Mouse (Mus musculus) G1E (cell line): ENCODE measurements around the gene Med25. TPM values are rescaled to one million over a fixed set of nuclear protein-coding genes. Genes with fewer than 3 reads are reported as not detected.
"Not testable (repeated sequence)": the region's sequence is repeated elsewhere in the genome, so short reads cannot be mapped to it uniquely, and the experiment has no call there.

Source experiments
- ATAC-seq: 2 replicates; pipeline ENCODE4 v1.8.0; 2016; ENCODE audit warnings: mild to moderate bottlenecking; ENCODE audit not compliant: insufficient number of reproducible peaks, poor library complexity, low FRiP score, severe bottlenecking; ENCODE audit errors: extremely low read depth
- DNase-seq: peaks from one replicate; pipeline ENCODE4 v3.0.0; 2012; ENCODE audit warnings: low spot score
- H3K27me3 ChIP-seq: 2 replicates; pipeline ENCODE4 v1.6.1; 2012; ENCODE audit warnings: mild to moderate bottlenecking, low read length, inconsistent platforms; ENCODE audit not compliant: insufficient read depth
- H3K36me3 ChIP-seq: replicated peaks from 2 replicates; pipeline ENCODE3; 2012; ENCODE audit warnings: mild to moderate bottlenecking, inconsistent platforms
- H3K4me1 ChIP-seq: 2 replicates; pipeline ENCODE4 v1.6.1; 2012; ENCODE audit warnings: low read depth, low read length, inconsistent platforms, mixed read lengths; ENCODE audit not compliant: insufficient read depth
- H3K4me3 ChIP-seq: 2 replicates; pipeline ENCODE4 v1.5.1; 2012; ENCODE audit warnings: low read depth, mild to moderate bottlenecking, inconsistent platforms, low read length, moderate library complexity, mixed read lengths
- H3K9me3 ChIP-seq: replicated peaks from 2 replicates; pipeline ENCODE4 v1.6.1; 2012; ENCODE audit warnings: inconsistent platforms
- CTCF ChIP-seq: IDR thresholded peaks from 2 replicates; pipeline ENCODE4 v1.5.1; 2012; ENCODE audit warnings: low read depth, low read length, inconsistent platforms, mixed read lengths
- GATA1 ChIP-seq: IDR thresholded peaks from 2 replicates; pipeline ENCODE4 v1.6.1; 2012; ENCODE audit warnings: borderline replicate concordance, low read length, inconsistent platforms, mixed read lengths
- GATA2 ChIP-seq: IDR thresholded peaks from 2 replicates; pipeline ENCODE4 v1.6.1; 2012; ENCODE audit warnings: low read depth, low read length, inconsistent platforms, borderline replicate concordance
- POLR2AphosphoS5 ChIP-seq: IDR thresholded peaks from 2 replicates; pipeline ENCODE4 v1.6.1; 2012; ENCODE audit warnings: low read depth, low read length, inconsistent platforms; ENCODE audit not compliant: insufficient replicate concordance
- TAL1 ChIP-seq: conservative IDR thresholded peaks from 2 replicates; pipeline ENCODE4 v1.6.1; 2012; ENCODE audit warnings: low read depth, low read length, inconsistent platforms, mixed read lengths
- polyA plus RNA-seq: library from polyadenylated mRNA; stranded (reverse); fragments of >175 nt; gene quantifications from 2 replicates; pipeline ENCODE4 v1.2.3, GENCODE M21; 2012
- total RNA-seq, 2 experiments: library from RNA; stranded (forward) in 1 of 2; stranded (reverse) in 1 of 2; fragments of 200-1000 nt in 1 of 2; fragments of >200 nt in 1 of 2; fragmentation: Nextera tagmentation in 1 of 2; gene quantifications; 2 replicates each; pipeline ENCODE4 v1.2.3; 2014 to 2017

The Med25 gene
- total and polyA plus RNA-seq, 3 experiments, result 14.0 to 367 (median 96.6) TPM

DNA sequence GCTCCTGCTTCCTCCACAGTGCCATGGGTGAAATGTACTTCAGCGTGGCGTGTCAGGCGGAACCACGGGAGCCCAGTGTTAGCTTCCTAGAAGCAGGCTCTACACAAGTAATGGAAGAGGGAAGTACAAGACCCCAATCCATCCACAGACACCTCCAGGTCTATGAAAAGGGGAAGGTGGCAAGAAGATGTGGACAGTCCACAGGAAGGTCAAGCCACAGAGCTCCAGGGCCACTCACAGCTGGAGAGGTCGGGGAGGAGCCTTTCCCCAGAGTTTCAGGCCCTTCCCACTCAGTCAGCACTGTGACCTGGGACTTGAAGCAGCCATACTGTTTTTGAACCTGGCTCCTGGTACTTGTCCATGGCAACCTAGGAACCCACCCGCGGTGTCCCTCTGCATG is 5.5 kb downstream of the Med25 start:
- H3K9me3 ChIP-seq, result no peaks in the 10 kb centered on the region
- DNase-seq (no peak), ATAC-seq (no peak)
- H3K36me3 ChIP-seq, result peaks cover 90% of the 10 kb centered on the region
- TF ChIP-seq POLR2AphosphoS5, result no peak
- no peak for TF ChIP-seq GATA2
- no peak for TF ChIP-seq GATA1
- no peak for TF ChIP-seq CTCF
- no peak for TF ChIP-seq TAL1
- no peaks in the 10 kb centered on the region for H3K27me3 ChIP-seq
- H3K4me1 ChIP-seq, result peaks cover 44% of the 10 kb centered on the region
- no peak overlapping the region for H3K4me3 ChIP-seq

DNA sequence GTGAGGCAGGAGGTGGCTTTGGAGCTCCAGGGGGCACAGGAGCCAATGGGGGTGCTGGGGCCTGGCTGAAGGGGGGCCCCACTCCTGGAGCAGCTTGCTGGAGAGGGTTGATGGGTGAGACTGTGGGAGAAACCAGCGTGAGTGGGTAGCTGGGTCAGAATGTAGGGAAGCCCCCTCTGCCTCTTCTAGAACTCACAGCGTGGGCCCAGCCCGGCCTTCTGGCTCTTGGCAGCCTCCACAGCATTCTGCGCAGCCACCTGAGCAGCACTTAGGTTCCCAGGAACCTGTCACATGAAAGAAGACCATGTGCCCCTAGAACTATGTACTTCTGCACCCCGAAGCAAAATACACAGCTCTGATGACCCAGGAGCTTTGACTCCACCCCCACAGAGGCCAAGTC is 7.9 kb downstream of the Med25 start:
- Histone ChIP-seq H3K9me3 (no peaks in the 10 kb centered on the region), H3K27me3 (no peaks in the 10 kb centered on the region), H3K36me3 (peaks cover 98% of the 10 kb centered on the region), H3K4me1 (peaks cover 26% of the 10 kb centered on the region), H3K4me3 (no peak overlapping the region)
- ATAC-seq (no peak), DNase-seq (no peak)
- TF ChIP-seq GATA2 (no peak), POLR2AphosphoS5 (no peak), GATA1 (no peak), TAL1 (no peak), CTCF (no peak)

DNA sequence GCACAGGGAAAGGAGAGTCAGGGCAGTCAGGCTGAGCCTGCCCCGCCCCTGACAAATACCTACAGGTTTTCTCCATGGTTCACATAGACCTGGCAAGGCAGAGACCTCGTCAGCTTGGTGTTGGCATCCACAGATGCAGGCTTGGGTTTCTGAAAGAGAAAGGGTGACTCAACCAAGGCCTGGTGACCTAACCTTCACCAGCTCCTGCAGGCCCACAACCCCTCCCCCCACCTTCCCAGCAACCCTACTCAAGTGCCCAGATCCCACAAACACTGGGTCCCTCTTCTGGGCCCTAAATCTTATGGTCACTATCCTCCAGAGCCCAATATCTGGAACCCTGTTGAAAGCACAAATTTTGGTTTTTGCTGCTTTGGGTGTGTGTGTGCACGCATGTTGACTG is 9.5 kb downstream of the Med25 start:
- DNase-seq (no peak), ATAC-seq (no peak)
- Histone ChIP-seq H3K9me3 (no peaks in the 10 kb centered on the region), H3K36me3 (peaks cover 98% of the 10 kb centered on the region), H3K4me1 (peaks cover 18% of the 10 kb centered on the region), H3K4me3 (no peak overlapping the region), H3K27me3 (no peaks in the 10 kb centered on the region)
- TF ChIP-seq GATA2 (no peak), TAL1 (no peak), POLR2AphosphoS5 (no peak), GATA1 (no peak), CTCF (no peak)

DNA sequence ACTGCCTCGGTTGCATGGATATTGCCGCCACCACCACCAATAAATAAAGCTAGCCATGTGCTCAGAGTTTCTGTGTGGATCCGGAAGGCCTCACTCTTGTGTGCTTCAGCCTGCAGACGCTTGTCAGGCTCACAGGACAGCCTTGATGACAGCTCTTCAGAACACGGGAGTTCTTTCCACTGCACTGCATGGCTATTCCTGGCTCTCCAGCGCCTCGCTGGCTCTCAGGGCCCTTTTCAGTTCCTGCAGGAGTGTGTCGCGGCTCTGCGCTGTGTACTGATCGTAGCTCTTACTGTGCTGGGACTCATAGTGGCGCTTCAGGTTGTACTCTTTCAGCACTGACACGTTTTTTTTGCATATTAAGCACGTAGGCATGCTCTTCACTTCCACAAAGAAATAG is 14.7 kb downstream of the Med25 start:
- DNase-seq (no peak), ATAC-seq (no peak)
- H3K36me3 ChIP-seq, result peaks cover 73% of the 10 kb centered on the region
- H3K4me3 ChIP-seq, result no peak overlapping the region
- no peaks in the 10 kb centered on the region for H3K27me3 ChIP-seq
- no peak for TF ChIP-seq TAL1
- TF ChIP-seq POLR2AphosphoS5, result no peak
- no peak for TF ChIP-seq GATA2
- TF ChIP-seq GATA1, result no peak
- no peak for TF ChIP-seq CTCF
- H3K4me1 ChIP-seq, result peaks cover 11% of the 10 kb centered on the region
- H3K9me3 ChIP-seq, result no peaks in the 10 kb centered on the region

DNA sequence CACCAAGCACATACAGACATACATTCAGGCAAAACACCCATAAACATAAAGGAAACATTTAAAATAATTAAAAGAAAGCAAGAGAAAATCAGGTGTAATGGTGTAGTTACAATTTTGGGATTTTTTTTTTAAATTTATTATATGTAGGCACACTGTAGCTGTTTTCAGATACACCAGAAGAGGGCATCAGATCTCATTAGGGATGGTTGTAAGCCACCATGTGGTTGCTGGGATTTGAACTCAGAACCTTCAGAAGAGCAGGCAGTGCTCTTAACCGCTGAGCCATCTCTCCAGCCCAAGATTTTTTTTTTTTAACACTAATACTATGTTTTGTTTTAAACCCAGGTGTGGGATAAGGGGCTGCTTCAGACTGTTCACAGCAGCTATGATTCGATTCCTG is 20.7 kb downstream of the Med25 start:
- ATAC-seq, DNase-seq: not testable (repeated sequence)
- peaks cover 34% of the 10 kb centered on the region for H3K4me1 ChIP-seq

DNA sequence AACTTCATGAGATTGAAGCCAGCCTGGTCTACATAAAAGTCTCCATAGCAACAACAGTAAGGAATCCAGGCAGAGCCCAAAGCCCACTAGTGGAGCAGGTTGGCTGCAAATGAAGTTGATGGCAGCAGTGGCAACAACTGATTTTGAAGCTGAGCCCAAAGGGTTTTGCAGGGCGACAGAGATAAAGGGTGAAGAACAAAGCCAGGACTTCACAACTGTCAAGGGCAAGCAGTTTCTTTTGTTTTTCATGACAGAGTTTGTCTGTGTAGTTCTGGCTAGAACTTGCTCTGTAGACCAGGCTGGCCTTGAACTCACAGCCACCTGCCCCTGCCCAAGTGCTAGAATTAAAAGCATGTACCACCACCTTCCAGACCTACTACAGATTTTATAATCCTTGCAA is 21.3 kb downstream of the Med25 start:
- Histone ChIP-seq H3K9me3 (no peaks in the 10 kb centered on the region), H3K4me1 (peaks cover 36% of the 10 kb centered on the region), H3K27me3 (no peaks in the 10 kb centered on the region), H3K36me3 (peaks cover 26% of the 10 kb centered on the region), H3K4me3 (no peak overlapping the region)
- DNase-seq (no peak), ATAC-seq (no peak)
- no peak for TF ChIP-seq TAL1
- no peak for TF ChIP-seq GATA2
- TF ChIP-seq CTCF, result no peak
- TF ChIP-seq POLR2AphosphoS5, result no peak
- no peak for TF ChIP-seq GATA1

More for the DNA sequence above, 20.7 kb downstream of the Med25 start:
- peaks cover 24% of the 10 kb centered on the region for H3K36me3 ChIP-seq
- H3K9me3 ChIP-seq, H3K27me3 ChIP-seq, H3K4me3 ChIP-seq: not testable (repeated sequence)

DNA sequence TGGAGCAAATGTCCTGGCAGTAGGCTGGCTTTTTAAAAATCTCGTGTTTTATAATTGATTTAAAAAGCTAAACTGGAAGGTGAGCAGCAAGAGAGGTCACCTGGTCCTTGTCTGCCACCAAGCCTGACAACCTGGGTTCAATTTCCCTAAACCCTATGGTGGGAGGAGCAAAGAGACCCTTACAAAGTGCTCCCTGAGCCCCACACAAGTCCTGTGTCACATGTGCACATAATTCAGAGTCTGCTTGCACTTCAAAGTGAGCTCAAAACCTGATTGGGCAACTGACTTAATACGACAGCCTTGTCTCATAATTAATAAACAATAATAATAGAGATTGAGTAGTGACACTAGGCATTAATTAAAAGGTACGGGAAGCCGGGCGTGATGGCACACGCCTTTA is 21.9 kb downstream of the Med25 start:
- DNase-seq (no peak), ATAC-seq (no peak)
- no peaks in the 10 kb centered on the region for H3K27me3 ChIP-seq
- no peak for TF ChIP-seq GATA1
- TF ChIP-seq TAL1, result no peak
- no peak for TF ChIP-seq POLR2AphosphoS5
- no peak for TF ChIP-seq GATA2
- TF ChIP-seq CTCF, result no peak
- peaks cover 26% of the 10 kb centered on the region for H3K36me3 ChIP-seq
- H3K4me1 ChIP-seq, result peaks cover 42% of the 10 kb centered on the region
- no peak overlapping the region for H3K4me3 ChIP-seq
- H3K9me3 ChIP-seq, result no peaks in the 10 kb centered on the region
